Mouse (Mus musculus): ENCODE measurements around the gene Gm45713. TPM values are rescaled to one million over a fixed set of nuclear protein-coding genes. Genes with fewer than 3 reads are reported as not detected.
"Not testable (repeated sequence)": the region's sequence is repeated elsewhere in the genome, so short reads cannot be mapped to it uniquely, and the experiment has no call there.

The Gm45713 gene
- polyA plus RNA-seq, 1 experiment from 2014 or later = not detected

- ATAC-seq (replicated peaks) = peak; percentile 89
- Histone ChIP-seq H3K9ac (replicated peaks) (no peak overlapping the region; the same call in 1 of the 2 replicates), H3K27me3 (peaks cover 37% of the 10 kb centered on the region)
Measured at GRCm38 (mm10) chr7:45161612-45162473, 25.8 kb upstream of the Gm45713 start.

GRCm38 (mm10) chr7:45160866-45161265 is 24.8 kb upstream of the Gm45713 start:
- ATAC-seq (replicated peaks) = no peak
- WGBS = 95% methylated on average over 3 of the region's 3 CpGs

More at GRCm38 (mm10) chr7:45161612-45162473, 25.8 kb upstream of the Gm45713 start:
- Histone ChIP-seq H3K4me1 (peaks cover 29% of the 10 kb centered on the region), H3K36me3 (0 out of 2 replicates have a peak, but pooled peaks cover 2% of the 10 kb centered on the region), H3K4me2 (replicated peaks) (peak overlapping the region; percentile 44), H3K27ac (replicated peaks) (peak overlapping the region; percentile 26), H3K4me3 (peak overlapping the region; percentile 32), H3K9me3 (no peaks in the 10 kb centered on the region)
- 4% methylated on average over 35 of the region's 35 CpGs for WGBS

GRCm38 (mm10) chr7:45160316-45160800 is 24.3 kb upstream of the Gm45713 start:
- ATAC-seq (replicated peaks) = no peak
- 0 out of 2 replicates have a peak, but pooled peaks cover 2% of the 10 kb centered on the region for H3K36me3 ChIP-seq
- H3K27ac ChIP-seq (replicated peaks) = no peak overlapping the region
- no peaks in the 10 kb centered on the region for H3K9me3 ChIP-seq
- H3K9ac ChIP-seq (replicated peaks) = no peak overlapping the region
- peaks cover 24% of the 10 kb centered on the region for H3K4me1 ChIP-seq
- peaks cover 22% of the 10 kb centered on the region for H3K27me3 ChIP-seq
- H3K4me3 ChIP-seq = no peak overlapping the region
- H3K4me2 ChIP-seq (replicated peaks) = no peak overlapping the region
- WGBS = 91% methylated on average over 6 of the region's 6 CpGs

More at GRCm38 (mm10) chr7:45160866-45161265, 24.8 kb upstream of the Gm45713 start:
- Histone ChIP-seq H3K4me2 (replicated peaks) (no peak overlapping the region), H3K27ac (replicated peaks) (no peak overlapping the region), H3K36me3 (0 out of 2 replicates have a peak, but pooled peaks cover 2% of the 10 kb centered on the region), H3K9ac (replicated peaks) (no peak overlapping the region), H3K4me3 (no peak overlapping the region), H3K4me1 (peaks cover 24% of the 10 kb centered on the region), H3K27me3 (peaks cover 27% of the 10 kb centered on the region), H3K9me3 (no peaks in the 10 kb centered on the region)

- Histone ChIP-seq H3K36me3 (0 out of 2 replicates have a peak, but pooled peaks cover 2% of the 10 kb centered on the region), H3K9me3 (no peaks in the 10 kb centered on the region), H3K27me3 (peaks cover 9% of the 10 kb centered on the region), H3K4me2 (replicated peaks) (no peak overlapping the region), H3K9ac (replicated peaks) (no peak overlapping the region), H3K4me1 (peaks cover 28% of the 10 kb centered on the region), H3K27ac (replicated peaks) (no peak overlapping the region), H3K4me3 (no peak overlapping the region)
- ATAC-seq (replicated peaks) = no peak
- WGBS = 93% methylated on average over 6 of the region's 6 CpGs
Measured at GRCm38 (mm10) chr7:45158991-45159390, 23.0 kb upstream of the Gm45713 start.

- H3K4me2 ChIP-seq (replicated peaks) = no peak overlapping the region
- H3K36me3 ChIP-seq = 0 out of 2 replicates have a peak, but pooled peaks cover 2% of the 10 kb centered on the region
- H3K9ac ChIP-seq (replicated peaks) = no peak overlapping the region
- H3K9me3 ChIP-seq = no peaks in the 10 kb centered on the region
- no peak overlapping the region for H3K27ac ChIP-seq (replicated peaks)
- WGBS = 82% methylated on average over 14 of the region's 14 CpGs
- ATAC-seq (replicated peaks) = no peak
- H3K4me3 ChIP-seq = no peak overlapping the region
- peaks cover 23% of the 10 kb centered on the region for H3K4me1 ChIP-seq
- H3K27me3 ChIP-seq = no peaks in the 10 kb centered on the region
Measured at GRCm38 (mm10) chr7:45157459-45157858, 21.4 kb upstream of the Gm45713 start.

- Histone ChIP-seq H3K9ac (replicated peaks) (no peak overlapping the region), H3K27me3 (no peaks in the 10 kb centered on the region), H3K9me3 (no peaks in the 10 kb centered on the region), H3K4me3 (no peak overlapping the region), H3K36me3 (0 out of 2 replicates have a peak, but pooled peaks cover 2% of the 10 kb centered on the region), H3K4me1 (peaks cover 15% of the 10 kb centered on the region), H3K27ac (replicated peaks) (no peak overlapping the region), H3K4me2 (replicated peaks) (no peak overlapping the region)
- WGBS = 95% methylated on average over 15 of the region's 15 CpGs
- no peak for ATAC-seq (replicated peaks)
Measured at GRCm38 (mm10) chr7:45156206-45156605, 20.2 kb upstream of the Gm45713 start.

- Histone ChIP-seq H3K9me3 (no peaks in the 10 kb centered on the region), H3K9ac (replicated peaks) (no peak overlapping the region), H3K4me1 (peaks cover 21% of the 10 kb centered on the region), H3K4me2 (replicated peaks) (0 out of 2 replicates have a peak overlapping the region, but pooled peaks have one; percentile 73), H3K27me3 (no peaks in the 10 kb centered on the region), H3K4me3 (no peak overlapping the region; the same call in 1 of the 2 replicates), H3K27ac (replicated peaks) (no peak overlapping the region), H3K36me3 (0 out of 2 replicates have a peak, but pooled peaks cover 2% of the 10 kb centered on the region)
- 87% methylated on average over 9 of the region's 9 CpGs for WGBS
- no peak for ATAC-seq (replicated peaks)
Measured at GRCm38 (mm10) chr7:45155590-45155989, 19.6 kb upstream of the Gm45713 start.

GRCm38 (mm10) chr7:45154993-45155514 is 19.0 kb upstream of the Gm45713 start:
- H3K36me3 ChIP-seq = 0 out of 2 replicates have a peak, but pooled peaks cover 2% of the 10 kb centered on the region
- ATAC-seq (replicated peaks) = no peak
- peak overlapping the region; percentile 98 for H3K27ac ChIP-seq (replicated peaks)
- no peaks in the 10 kb centered on the region for H3K9me3 ChIP-seq
- 80% methylated on average over 12 of the region's 12 CpGs for WGBS
- H3K4me2 ChIP-seq (replicated peaks) = peak overlapping the region; percentile 73
- H3K4me1 ChIP-seq = peaks cover 21% of the 10 kb centered on the region
- H3K4me3 ChIP-seq = peak overlapping the region; percentile 79
- 0 out of 2 replicates have a peak overlapping the region, but pooled peaks have one; percentile 6 for H3K9ac ChIP-seq (replicated peaks)
- H3K27me3 ChIP-seq = no peaks in the 10 kb centered on the region

- peak; percentile 96 for ATAC-seq (replicated peaks)
Measured at GRCm38 (mm10) chr7:45154096-45154992, 18.3 kb upstream of the Gm45713 start, which contains the start of the genes Pih1d1 and Aldh16a1. Gene Pih1d1 (plus strand): TSS chr7:45154303. Gene Aldh16a1 (minus strand): TSS chr7:45154584.

GRCm38 (mm10) chr7:45153586-45153985 is 17.6 kb upstream of the Gm45713 start:
- Histone ChIP-seq H3K4me2 (replicated peaks) (peak overlapping the region; percentile 73), H3K27ac (replicated peaks) (peak overlapping the region; percentile 98), H3K9ac (replicated peaks) (peak overlapping the region; percentile 88), H3K27me3 (no peaks in the 10 kb centered on the region), H3K4me3 (peak overlapping the region; percentile 79), H3K9me3 (no peaks in the 10 kb centered on the region), H3K36me3 (0 out of 2 replicates have a peak, but pooled peaks cover 1% of the 10 kb centered on the region), H3K4me1 (peaks cover 21% of the 10 kb centered on the region)
- 2% methylated on average over 5 of the region's 5 CpGs for WGBS
- ATAC-seq (replicated peaks) = no peak

More at GRCm38 (mm10) chr7:45154096-45154992, 18.3 kb upstream of the Gm45713 start, which contains the start of the genes Pih1d1 and Aldh16a1:
- peak within 1 kb of the TSS; percentile 98 for H3K27ac ChIP-seq (replicated peaks)
- 5% methylated on average over 69 of the region's 69 CpGs for WGBS
- H3K36me3 ChIP-seq = 0 out of 2 replicates have a peak, but pooled peaks cover 2% of the 10 kb centered on the region
- peak within 1 kb of the TSS; percentile 79 for H3K4me3 ChIP-seq
- peak within 1 kb of the TSS; percentile 73 for H3K4me2 ChIP-seq (replicated peaks)
- H3K9ac ChIP-seq (replicated peaks) = peak within 1 kb of the TSS; percentile 88
- H3K9me3 ChIP-seq = no peaks in the 10 kb centered on the region
- H3K27me3 ChIP-seq = no peaks in the 10 kb centered on the region
- H3K4me1 ChIP-seq = peaks cover 21% of the 10 kb centered on the region

GRCm38 (mm10) chr7:45153052-45153451 is 17.0 kb upstream of the Gm45713 start:
- H3K9ac ChIP-seq (replicated peaks); H3K36me3 ChIP-seq; H3K9me3 ChIP-seq; ATAC-seq (replicated peaks); H3K27ac ChIP-seq (replicated peaks); H3K27me3 ChIP-seq: not testable (repeated sequence)
- 91% methylated on average over 2 of the region's 2 CpGs for WGBS
- Histone ChIP-seq H3K4me3 (0 out of 2 replicates have a peak overlapping the region, but pooled peaks have one; percentile 79), H3K4me1 (peaks cover 21% of the 10 kb centered on the region), H3K4me2 (replicated peaks) (peak overlapping the region; percentile 73; the same call in 1 of the 2 replicates)
